Mouse (Mus musculus): ENCODE data around the gene Arhgap4.

DNA sequence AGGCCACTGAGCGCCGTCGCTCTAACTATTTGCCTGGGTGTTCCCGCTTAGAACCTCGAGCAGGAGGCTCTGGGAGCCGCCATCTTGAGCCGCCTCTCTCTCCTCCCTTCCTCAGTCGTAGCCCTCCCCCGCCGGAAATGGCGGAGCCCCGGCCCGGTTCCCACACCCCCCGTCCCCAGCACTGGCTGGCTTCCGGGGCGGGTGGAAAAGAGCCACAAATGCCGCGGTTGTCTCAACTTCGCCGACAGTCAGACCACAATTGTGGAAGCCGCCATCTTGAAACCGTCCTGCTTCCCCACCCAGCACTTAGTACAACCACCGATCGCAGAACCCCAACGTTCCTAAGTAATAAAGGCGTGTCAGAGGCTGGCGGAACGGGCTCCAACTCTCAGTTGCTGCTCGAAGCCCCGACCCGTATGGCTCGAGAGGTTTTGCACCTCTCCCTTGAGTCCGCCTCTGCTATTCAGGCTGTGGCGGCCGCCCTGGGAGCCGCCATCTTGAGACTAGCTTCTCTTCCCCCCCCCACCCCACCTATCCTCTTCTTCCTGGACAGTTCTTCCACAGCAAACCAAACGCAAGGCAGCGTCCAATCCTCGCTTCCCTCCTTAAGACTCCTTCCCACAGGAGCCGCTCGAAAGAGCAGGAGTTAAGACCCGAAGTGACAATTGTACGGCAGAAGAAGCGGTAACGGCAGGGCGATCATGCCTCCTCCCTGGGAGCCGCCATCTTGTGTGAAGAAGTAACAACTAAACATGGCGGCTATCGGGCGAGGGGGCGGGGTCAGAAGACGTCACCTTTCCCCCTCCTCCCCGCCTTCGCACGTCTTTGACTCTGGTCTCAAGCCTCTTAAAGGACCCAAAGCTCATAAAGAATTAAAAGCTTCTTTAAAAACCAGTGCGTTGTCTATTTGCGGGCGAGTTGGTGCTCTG lies 44.8 kb upstream of the Arhgap4 start, which contains the start of gene Hcfc1:
- TF ChIP-seq EP300 (IDR thresholded peaks at IDR 0.05; ENCODE audit: insufficient read depth, low read depth, low read length), result no peak
- TF ChIP-seq CTCF (IDR thresholded peaks at IDR 0.05; ENCODE audit: low read depth, low read length), result no peak

All from ES-Bruce4 (cell line).